Mouse (Mus musculus) heart, embryonic 14.5 days (tissue): ENCODE data around the gene Ccr8. TPM values are rescaled to one million over a fixed set of nuclear protein-coding genes. Genes with fewer than 3 reads are reported as not detected.

Source experiments
- ATAC-seq: fragments of 200-750 bp; cut with Nextera tagmentation; 2 replicates; pipeline ENCODE4 v1.8.0; 2017; ENCODE audit warnings: low read depth, moderate TSS enrichment; ENCODE audit not compliant: insufficient number of reproducible peaks, insufficient read depth, low FRiP score
- H3K27ac ChIP-seq, 2 experiments: fragments of 200-500 bp in 1 of 2; fragments of 300-500 bp in 1 of 2; sonication (generic) in 1 of 2; replicated peaks in 1 of 2; 2 replicates each; pipeline ENCODE4 v1.5.1; 2012 to 2014; ENCODE audit warnings: low read depth in 2 of 2, low read length in 2 of 2, control low read depth in 1 of 2, mild to moderate bottlenecking in 1 of 2, mixed read lengths in 1 of 2; ENCODE audit not compliant: control insufficient read depth in 1 of 2, insufficient read depth in 1 of 2
- H3K27me3 ChIP-seq: fragments of 300-500 bp; sonication (generic); 2 replicates; pipeline ENCODE4 v1.6.1; 2014; ENCODE audit warnings: mild to moderate bottlenecking, low read length, control low read depth; ENCODE audit not compliant: control insufficient read depth, insufficient read depth
- H3K36me3 ChIP-seq: fragments of 300-500 bp; sonication (generic); 2 replicates; pipeline ENCODE4 v1.6.1; 2014; ENCODE audit warnings: mild to moderate bottlenecking, control low read depth, low read length, mixed read lengths; ENCODE audit not compliant: control insufficient read depth, insufficient read depth
- H3K4me1 ChIP-seq, 2 experiments: fragments of 200-500 bp in 1 of 2; fragments of 300-500 bp in 1 of 2; sonication (generic) in 1 of 2; 2 replicates each; pipeline ENCODE4 v1.6.1; 2012 to 2014; ENCODE audit warnings: low read length in 2 of 2, control low read depth in 1 of 2, mixed read lengths in 1 of 2; ENCODE audit not compliant: control insufficient read depth in 2 of 2, insufficient read depth in 2 of 2
- H3K4me2 ChIP-seq: fragments of 300-500 bp; sonication (generic); 2 replicates; pipeline ENCODE4 v1.6.1; 2014; ENCODE audit warnings: mild to moderate bottlenecking, low read length
- H3K4me3 ChIP-seq, 2 experiments: fragments of 200-500 bp in 1 of 2; fragments of 300-500 bp in 1 of 2; sonication (generic) in 1 of 2; 2 replicates each; pipeline ENCODE4 v1.5.1; 2012 to 2014; ENCODE audit warnings: low read length in 2 of 2, mild to moderate bottlenecking in 2 of 2, control low read depth in 1 of 2, low read depth in 1 of 2, moderate library complexity in 1 of 2; ENCODE audit not compliant: control insufficient read depth in 1 of 2, insufficient read depth in 1 of 2
- H3K9ac ChIP-seq: fragments of 300-500 bp; sonication (generic); 2 replicates; pipeline ENCODE4 v1.6.1; 2014; ENCODE audit warnings: mild to moderate bottlenecking, low read length
- H3K9me3 ChIP-seq: fragments of 300-500 bp; sonication (generic); 2 replicates; pipeline ENCODE4 v1.6.1; 2016; ENCODE audit warnings: low read length, control low read depth; ENCODE audit not compliant: control insufficient read depth
- WGBS: fragments of 180-500 bp; shearing (Covaris S2); extraction: QIAGEN DNeasy Blood & Tissue Kit; methylation state at CpG from one replicate; pipeline ENCODE4 v1.1.7; 2014; 5-methylcytosine and 5-hydroxymethylcytosine counted together
- polyA plus RNA-seq: library from polyadenylated mRNA; unstranded; fragments of >200 nt; fragmentation: Nextera tagmentation; extraction: Ambion mirVana; gene quantifications from 2 replicates; pipeline ENCODE4 v1.2.1, GENCODE M21; 2014

Ccr8 gene
- polyA plus RNA-seq: 0.18 TPM in 1 of 2 replicates, not detected in the other

GRCm38 (mm10) chr9:120091696-120092238, at the start of gene Ccr8:
Gene Ccr8 (plus strand): TSS chr9:120092114.
- no peaks in the 10 kb centered on the region for H3K36me3 ChIP-seq
- H3K4me1 ChIP-seq: no peaks in the 10 kb centered on the region
- no peak within 1 kb of the TSS for H3K27ac ChIP-seq
- no peaks in the 10 kb centered on the region for H3K9me3 ChIP-seq
- H3K4me3 ChIP-seq: no peak within 1 kb of the TSS
- no peaks in the 10 kb centered on the region for H3K27me3 ChIP-seq
- H3K4me2 ChIP-seq: no peak within 1 kb of the TSS
- no peak for ATAC-seq
- WGBS: 77% methylated on average over 5 of the region's 5 CpGs
- no peak within 1 kb of the TSS for H3K9ac ChIP-seq

GRCm38 (mm10) chr9:120043115-120043514, 48.8 kb upstream of the Ccr8 start:
- no peak for ATAC-seq
- 76% methylated on average over 7 of the region's 7 CpGs for WGBS
- no peaks in the 10 kb centered on the region for H3K36me3 ChIP-seq
- no peak overlapping the region for H3K27ac ChIP-seq
- no peaks in the 10 kb centered on the region; a peak in 1 of 4 replicates for H3K4me1 ChIP-seq
- H3K27me3 ChIP-seq: no peaks in the 10 kb centered on the region
- no peak overlapping the region for H3K4me3 ChIP-seq
- H3K9ac ChIP-seq: no peak overlapping the region
- H3K4me2 ChIP-seq: no peak overlapping the region
- 0 out of 2 replicates have a peak, but pooled peaks cover 4% of the 10 kb centered on the region for H3K9me3 ChIP-seq

GRCm38 (mm10) chr9:120048495-120048894, 43.4 kb upstream of the Ccr8 start:
- Histone ChIP-seq H3K27me3 (no peaks in the 10 kb centered on the region), H3K9ac (no peak overlapping the region), H3K4me3 (no peak overlapping the region), H3K9me3 (no peaks in the 10 kb centered on the region), H3K36me3 (no peaks in the 10 kb centered on the region), H3K4me1 (no peaks in the 10 kb centered on the region; a peak in 1 of 4 replicates), H3K27ac (no peak overlapping the region), H3K4me2 (no peak overlapping the region)
- no peak for ATAC-seq
- 61% methylated on average over 6 of the region's 6 CpGs for WGBS

GRCm38 (mm10) chr9:120049407-120049806, 42.5 kb upstream of the Ccr8 start:
- H3K9ac ChIP-seq: no peak overlapping the region
- 5% methylated on average over 3 of the region's 3 CpGs for WGBS
- no peaks in the 10 kb centered on the region for H3K27me3 ChIP-seq
- H3K9me3 ChIP-seq: no peaks in the 10 kb centered on the region
- H3K4me3 ChIP-seq: no peak overlapping the region
- no peak overlapping the region for H3K27ac ChIP-seq
- no peaks in the 10 kb centered on the region for H3K36me3 ChIP-seq
- no peak overlapping the region for H3K4me2 ChIP-seq
- no peak for ATAC-seq
- H3K4me1 ChIP-seq: no peaks in the 10 kb centered on the region; a peak in 1 of 4 replicates

- no peaks in the 10 kb centered on the region for H3K9me3 ChIP-seq
- H3K27me3 ChIP-seq: no peaks in the 10 kb centered on the region
- H3K9ac ChIP-seq: no peak overlapping the region
- no peak overlapping the region for H3K4me3 ChIP-seq
- ATAC-seq: no peak
- WGBS: 51% methylated on average over 8 of the region's 8 CpGs
- no peaks in the 10 kb centered on the region for H3K4me1 ChIP-seq
- no peak overlapping the region for H3K4me2 ChIP-seq
- H3K36me3 ChIP-seq: no peaks in the 10 kb centered on the region
- no peak overlapping the region for H3K27ac ChIP-seq
Measured at GRCm38 (mm10) chr9:120054545-120055277, 37.2 kb upstream of the Ccr8 start.

- H3K4me3 ChIP-seq: no peak overlapping the region
- H3K36me3 ChIP-seq: no peaks in the 10 kb centered on the region
- no peak overlapping the region for H3K4me2 ChIP-seq
- no peak for ATAC-seq
- whole genome bisulfite sequencing: 76% methylated on average over 9 of the region's 9 CpGs
- no peak overlapping the region for H3K9ac ChIP-seq
- H3K4me1 ChIP-seq: no peaks in the 10 kb centered on the region
- H3K9me3 ChIP-seq: no peaks in the 10 kb centered on the region
- no peaks in the 10 kb centered on the region for H3K27me3 ChIP-seq
- H3K27ac ChIP-seq: no peak overlapping the region
Measured at GRCm38 (mm10) chr9:120056201-120056600, 35.7 kb upstream of the Ccr8 start.

- no peak overlapping the region for H3K27ac ChIP-seq
- H3K4me3 ChIP-seq: no peak overlapping the region
- no peak overlapping the region for H3K4me2 ChIP-seq
- H3K27me3 ChIP-seq: no peaks in the 10 kb centered on the region
- no peaks in the 10 kb centered on the region for H3K9me3 ChIP-seq
- 67% methylated on average over 3 of the region's 3 CpGs for WGBS
- H3K36me3 ChIP-seq: no peaks in the 10 kb centered on the region
- H3K4me1 ChIP-seq: no peaks in the 10 kb centered on the region
- no peak overlapping the region for H3K9ac ChIP-seq
- no peak for ATAC-seq
Measured at GRCm38 (mm10) chr9:120058730-120059129, 33.2 kb upstream of the Ccr8 start.
